Mouse (Mus musculus) CD4-positive naive resting alpha-beta T cell, adult 57 days (primary cell): ENCODE results near the gene Llcfc1. TPM values are rescaled to one million over a fixed set of nuclear protein-coding genes. Genes with fewer than 3 reads are reported as not detected.

ENCODE experiments used
- total RNA-seq: library from RNA; stranded (reverse); gene quantifications from one replicate; pipeline ENCODE4 v1.2.4, GENCODE M21; 2023

Gene Llcfc1
- not detected for total RNA-seq

GRCm38 (mm10) chr6:41684131-41684530 lies at the start of gene Llcfc1:
TSS of gene Llcfc1 (plus strand) at chr6:41684431.

GRCm38 (mm10) chr6:41636178-41636577 lies 48.1 kb upstream of the Llcfc1 start, which contains the start of gene Trpv6:
TSS of gene Trpv6 (minus strand) at chr6:41636405.

GRCm38 (mm10) chr6:41680669-41681068 lies 3.6 kb upstream of the Llcfc1 start, which contains the start of gene Trpv5:
TSS of gene Trpv5 (minus strand) at chr6:41680769.

GRCm38 (mm10) chr6:41704123-41704522 lies 19.9 kb downstream of the Llcfc1 start, which contains the start of gene Kel:
TSS of gene Kel (minus strand) at chr6:41704339.

Other genes with a start within 250 kb of the Llcfc1 start
- not detected for gene Gm10334, start 238.3 kb upstream of the Llcfc1 start, total RNA-seq
- gene Prss1, start 225.5 kb upstream of the Llcfc1 start, total RNA-seq = not detected
- 3.3 TPM for gene Prss2, start 162.6 kb upstream of the Llcfc1 start, total RNA-seq
- gene Ephb6, start 78.9 kb upstream of the Llcfc1 start, total RNA-seq = 47.9 TPM
- gene Trpv6, start 48.0 kb upstream of the Llcfc1 start, total RNA-seq = not detected
- gene Trpv5, start 3.7 kb upstream of the Llcfc1 start, total RNA-seq = not detected
- not detected for gene Kel, start 19.9 kb downstream of the Llcfc1 start, total RNA-seq
- not detected for gene Olfr459, start 90.7 kb downstream of the Llcfc1 start, total RNA-seq
- not detected for gene Pip, start 163.1 kb downstream of the Llcfc1 start, total RNA-seq
- gene Sval2, start 168.6 kb downstream of the Llcfc1 start, total RNA-seq = not detected